Mouse (Mus musculus): ENCODE data around the gene Prkn.

- TF ChIP-seq POLR2A (IDR thresholded peaks at IDR 0.05; ENCODE audit: low read depth, low read length) (no peak), CTCF (IDR thresholded peaks at IDR 0.05; ENCODE audit: extremely low read depth, insufficient read length, insufficient replicate concordance, low read depth, low read length) (no peak)
Measured at GRCm38 (mm10) chr17:11735158-11735877, 895.1 kb downstream of the Prkn start.

All from small intestine, adult 2 months (tissue).